Mouse (Mus musculus) megakaryocyte, adult 5-6 weeks (primary cell): ENCODE results near the gene Map9. TPM values are rescaled to one million over a fixed set of nuclear protein-coding genes. Genes with fewer than 3 reads are reported as not detected.
"Not testable (repeated sequence)": the region's sequence is repeated elsewhere in the genome, so short reads cannot be mapped to it uniquely, and the experiment has no call there.

ENCODE experiments used
- ATAC-seq: 2 replicates; pipeline ENCODE4 v1.8.0; 2016; ENCODE audit warnings: mild to moderate bottlenecking, inconsistent platforms; ENCODE audit not compliant: poor library complexity, severe bottlenecking
- total RNA-seq, 2 experiments: library from RNA; stranded (forward) in 1 of 2; stranded (reverse) in 1 of 2; fragments of 153-499, 151-499 nt in 1 of 2; fragments of 221-1000, 200-1000 nt in 1 of 2; gene quantifications; 2 replicates each; pipeline versions ENCODE4 v1.2.3 to v1.2.4; 2015 to 2017

Map9 gene
- total RNA-seq (2015) (0.16 TPM in 1 of 2 replicates, not detected in the other), total RNA-seq (2017) (not detected in 2 replicates)

- ATAC-seq, result peak; percentile 95
Observed at GRCm38 (mm10) chr3:82357797-82358524, at the start of gene Map9. Map9 (plus strand) TSS chr3:82358044.

GRCm38 (mm10) chr3:82315728-82316127 lies 42.1 kb upstream of the Map9 start:
- ATAC-seq, result no peak

DNA sequence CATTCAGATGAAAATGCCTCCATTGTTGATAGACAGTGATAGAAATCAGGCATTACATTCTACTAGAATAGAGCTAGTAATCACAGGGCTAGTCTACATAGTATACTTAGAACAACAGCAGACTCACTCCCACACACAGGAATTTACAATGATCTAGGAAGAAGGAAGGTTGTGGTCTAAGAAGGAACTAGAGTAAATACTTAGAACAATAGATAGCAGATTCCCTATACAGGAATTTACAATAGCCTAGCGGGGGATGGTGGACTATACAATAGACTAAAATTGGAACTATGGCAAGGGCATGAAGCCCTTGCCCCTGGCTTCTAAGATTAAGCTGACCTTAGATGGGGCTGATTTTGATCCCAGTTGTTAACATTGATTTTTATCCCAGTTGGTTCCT lies 31.1 kb upstream of the Map9 start:
- not testable (repeated sequence) for ATAC-seq

GRCm38 (mm10) chr3:82332067-82332466 lies 25.8 kb upstream of the Map9 start:
- ATAC-seq, result no peak

GRCm38 (mm10) chr3:82332536-82332935 lies 25.3 kb upstream of the Map9 start:
- ATAC-seq, result no peak

DNA sequence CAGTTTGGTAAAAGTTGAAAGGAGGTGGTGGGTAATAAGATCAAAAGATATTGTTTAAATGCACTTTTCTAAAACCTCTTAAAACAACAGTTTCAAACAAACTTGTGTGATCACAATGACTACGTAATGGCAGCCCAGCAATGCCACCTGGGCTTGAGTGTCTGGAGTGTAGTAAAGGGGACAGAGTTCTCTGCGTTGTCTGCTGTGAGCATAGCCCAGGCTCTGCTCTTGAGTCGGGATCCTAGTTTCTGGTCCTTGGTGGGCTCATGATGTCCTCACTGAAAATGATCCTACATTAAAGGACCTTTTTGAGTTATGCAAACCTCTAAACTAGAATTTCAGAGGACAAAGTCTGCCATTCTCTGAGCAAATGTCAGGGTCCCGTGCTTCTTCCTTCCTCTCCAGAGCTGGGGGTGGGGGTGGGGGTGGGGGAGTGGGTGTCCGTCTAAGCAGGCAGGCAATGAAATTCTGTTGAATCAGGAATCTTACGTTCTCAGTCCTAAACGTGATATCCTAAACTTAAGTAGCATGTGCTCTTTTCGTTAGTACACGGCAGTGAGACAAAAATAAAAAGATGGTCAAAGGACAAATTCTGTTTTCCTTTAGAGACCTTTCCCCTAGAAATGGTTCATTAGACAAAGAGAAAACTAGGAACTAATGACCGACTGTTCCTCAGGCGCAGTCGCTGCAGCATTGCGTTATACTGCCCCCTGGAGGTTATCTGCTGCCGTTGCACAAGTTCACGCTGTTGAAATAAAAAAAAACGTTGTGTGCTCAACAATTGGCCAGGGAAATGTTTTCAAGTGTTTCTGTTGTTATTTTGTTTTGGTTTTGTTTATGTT lies 24.5 kb upstream of the Map9 start:
- peak; percentile 82 for ATAC-seq

DNA sequence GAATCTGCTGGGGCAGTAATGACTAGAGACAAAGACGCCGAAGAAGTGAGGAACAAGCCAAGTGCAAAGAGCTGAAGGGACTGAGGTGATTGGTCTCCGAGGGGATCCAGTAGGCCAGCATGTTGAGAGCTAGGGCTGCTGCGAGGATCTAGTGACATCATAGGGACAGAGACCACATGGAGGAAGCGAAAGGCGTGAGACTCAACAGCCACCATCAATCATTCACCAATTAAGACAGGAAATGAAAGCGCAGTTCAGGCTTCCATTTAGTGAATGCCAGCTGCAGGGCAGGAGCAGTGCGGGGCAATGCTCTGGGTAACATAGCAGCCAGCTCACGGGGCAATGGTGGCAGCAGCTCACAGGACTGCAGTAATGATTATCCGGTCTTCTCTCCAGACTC lies 17.7 kb upstream of the Map9 start:
- ATAC-seq, result peak; percentile 96

- no peak for ATAC-seq
Observed at GRCm38 (mm10) chr3:82348277-82348860, 9.5 kb upstream of the Map9 start.

GRCm38 (mm10) chr3:82350321-82350720 lies 7.5 kb upstream of the Map9 start:
- no peak for ATAC-seq

DNA sequence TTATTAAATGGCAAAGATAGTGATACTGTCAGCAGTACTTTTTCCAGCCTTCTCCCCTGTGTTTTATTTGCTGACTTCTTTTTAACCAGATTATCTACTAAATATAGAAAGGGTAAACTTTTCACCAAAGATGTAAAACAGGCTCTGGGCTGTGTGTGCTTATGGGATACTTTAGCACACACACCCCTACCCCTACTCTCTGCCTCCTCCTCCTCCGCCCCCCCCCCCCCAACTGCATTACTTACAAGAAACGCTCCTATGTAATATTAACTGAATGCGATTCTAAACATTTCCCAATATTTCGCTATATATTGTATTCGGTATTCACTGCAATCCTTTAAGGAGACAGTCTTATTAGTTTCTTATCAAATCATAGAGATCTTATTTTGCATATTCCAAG lies 504 bp upstream of the Map9 start:
- ATAC-seq, result no peak

GRCm38 (mm10) chr3:82359036-82359435 lies 1.2 kb downstream of the Map9 start:
- no peak for ATAC-seq

GRCm38 (mm10) chr3:82362452-82362851 lies 4.6 kb downstream of the Map9 start:
- ATAC-seq, result peak; percentile 41

GRCm38 (mm10) chr3:82364505-82364904 lies 6.7 kb downstream of the Map9 start:
- no peak for ATAC-seq

DNA sequence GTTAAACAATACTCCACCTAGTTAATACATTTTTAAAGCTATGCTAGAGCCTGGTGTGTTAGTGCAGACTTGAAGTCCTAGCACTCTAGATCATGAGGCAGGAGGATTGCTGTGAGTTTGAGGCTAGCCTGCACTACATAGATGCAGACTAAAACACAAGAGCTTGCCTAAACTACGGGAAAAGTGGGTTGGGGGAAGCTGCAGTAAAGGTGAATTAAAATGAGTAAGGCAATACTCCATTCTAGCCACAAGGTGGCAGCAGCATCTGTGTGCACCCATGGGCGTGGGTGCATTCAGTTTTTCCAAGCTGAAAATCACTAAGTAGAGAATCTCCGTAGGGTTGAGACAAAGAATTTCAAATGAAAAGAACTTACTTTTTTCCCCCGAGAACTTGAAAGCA lies 7.1 kb downstream of the Map9 start:
- ATAC-seq, result peak; percentile 76

GRCm38 (mm10) chr3:82369063-82369860 lies 11.4 kb downstream of the Map9 start:
- ATAC-seq, result no peak

- no peak for ATAC-seq
Observed at GRCm38 (mm10) chr3:82370439-82371011, 12.7 kb downstream of the Map9 start.

- no peak for ATAC-seq
Observed at GRCm38 (mm10) chr3:82376965-82377364, 19.1 kb downstream of the Map9 start.

- no peak for ATAC-seq
Observed at GRCm38 (mm10) chr3:82382325-82382724, 24.5 kb downstream of the Map9 start.

- ATAC-seq, result no peak
Observed at GRCm38 (mm10) chr3:82385091-82385490, 27.2 kb downstream of the Map9 start.

GRCm38 (mm10) chr3:82405830-82406229 lies 48.0 kb downstream of the Map9 start:
- ATAC-seq, result no peak
